Mouse (Mus musculus) kidney, adult 2 months (tissue): ENCODE results near the gene Ttll11. TPM values are rescaled to one million over a fixed set of nuclear protein-coding genes. Genes with fewer than 3 reads are reported as not detected.

Experiments used
- DNase-seq: peaks from one replicate; pipeline ENCODE4 v3.0.0; 2021
- H3K27ac ChIP-seq: fragments of 200-500 bp; 2 replicates; pipeline ENCODE4 v1.5.1; 2012; ENCODE audit warnings: low read depth, low read length, control low read depth, inconsistent platforms; ENCODE audit not compliant: insufficient read depth
- H3K27me3 ChIP-seq: fragments of 200-500 bp; replicated peaks from 2 replicates; pipeline ENCODE4 v1.6.1; 2012; ENCODE audit warnings: mild to moderate bottlenecking, moderate library complexity, low read length, inconsistent platforms; ENCODE audit not compliant: control insufficient read depth, insufficient read depth
- H3K36me3 ChIP-seq: fragments of 200-500 bp; 2 replicates; pipeline ENCODE4 v1.6.1; 2012; ENCODE audit warnings: mild to moderate bottlenecking, moderate library complexity, low read length, inconsistent platforms; ENCODE audit not compliant: control insufficient read depth, insufficient read depth
- H3K4me1 ChIP-seq: fragments of 200-500 bp; 2 replicates; pipeline ENCODE4 v1.6.1; 2011; ENCODE audit warnings: low read length; ENCODE audit not compliant: control insufficient read depth, insufficient read depth
- H3K4me3 ChIP-seq: fragments of 200-500 bp; 2 replicates; pipeline ENCODE4 v1.5.1; 2011; ENCODE audit warnings: mild to moderate bottlenecking, low read depth, low read length, control low read depth; ENCODE audit not compliant: insufficient read depth
- CTCF ChIP-seq: fragments of 200-500 bp; conservative IDR thresholded peaks from 2 replicates; pipeline ENCODE4 v1.5.1; 2011; ENCODE audit warnings: low read depth, mild to moderate bottlenecking, control low read depth, low read length, moderate library complexity, mixed read lengths; ENCODE audit not compliant: insufficient read depth, insufficient read length
- POLR2A ChIP-seq: fragments of 200-500 bp; IDR thresholded peaks from one replicate; pipeline ENCODE4 v1.6.1; 2011; ENCODE audit warnings: low read depth, low read length, control low read depth
- WGBS: fragments of 180-500 bp; shearing (Covaris S2); methylation state at CpG from one replicate; pipeline ENCODE4 v1.1.7; 2018; 5-methylcytosine and 5-hydroxymethylcytosine counted together
- polyA plus RNA-seq: library from polyadenylated mRNA; depleted of rRNA; stranded (reverse); fragments of >200 nt; gene quantifications from 2 replicates; pipeline ENCODE4 v1.2.3, GENCODE M21; 2012

Ttll11 gene
- polyA plus RNA-seq, 1 experiment = 0.41 TPM

DNA sequence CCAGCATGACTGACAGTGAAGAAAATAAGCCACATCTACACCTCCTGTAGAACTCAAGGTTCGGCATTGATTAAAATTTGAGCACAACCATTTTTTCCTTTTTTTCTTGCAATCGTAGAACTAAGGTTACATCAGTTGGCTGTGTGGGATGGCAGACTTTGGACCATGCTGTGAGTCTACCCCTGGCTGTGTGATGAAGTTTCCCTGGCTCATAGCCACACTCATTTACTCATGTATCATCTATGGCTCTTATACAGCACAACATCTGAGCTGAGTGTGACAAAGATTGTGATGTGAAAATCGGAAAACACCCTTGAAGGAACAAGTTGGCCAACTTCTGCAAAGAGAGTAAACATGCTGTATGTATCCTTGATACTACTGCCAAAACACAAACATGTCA lies 56.8 kb downstream of the Ttll11 start:
- 84% methylated on average over 3 of the region's 3 CpGs for WGBS
- no peaks in the 10 kb centered on the region for H3K4me1 ChIP-seq
- no peaks in the 10 kb centered on the region for H3K36me3 ChIP-seq
- H3K4me3 ChIP-seq = no peak overlapping the region
- H3K27me3 ChIP-seq = no peaks in the 10 kb centered on the region
- TF ChIP-seq CTCF = no peak
- TF ChIP-seq POLR2A = no peak
- H3K27ac ChIP-seq = no peak overlapping the region
- no peak for DNase-seq

DNA sequence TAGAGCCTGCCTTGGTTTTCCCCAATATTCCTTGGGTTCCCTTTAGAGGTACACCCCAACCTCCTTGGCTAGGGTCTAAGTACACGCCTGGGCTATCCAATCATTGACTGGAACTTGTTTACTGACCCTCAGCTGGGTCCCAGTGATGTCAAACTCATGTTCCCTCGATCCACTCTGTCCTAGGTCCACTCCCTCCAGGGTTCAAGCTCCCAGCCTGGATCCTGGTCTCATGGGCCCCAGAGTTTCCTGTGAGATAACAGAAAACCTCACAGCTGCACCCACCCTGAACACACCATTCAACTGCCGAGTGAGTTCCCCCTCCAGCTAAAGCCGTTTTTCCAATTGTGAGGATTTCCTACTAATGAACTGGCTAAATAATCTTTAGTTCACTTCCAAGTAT lies 67.6 kb downstream of the Ttll11 start:
- no peak for TF ChIP-seq POLR2A
- no peak for TF ChIP-seq CTCF
- no peaks in the 10 kb centered on the region for H3K36me3 ChIP-seq
- H3K4me3 ChIP-seq = no peak overlapping the region
- no peak overlapping the region for H3K27ac ChIP-seq
- no peak for DNase-seq
- H3K4me1 ChIP-seq = no peaks in the 10 kb centered on the region
- H3K27me3 ChIP-seq = no peaks in the 10 kb centered on the region
- WGBS = 73% methylated on average over 4 of the region's 4 CpGs

- Histone ChIP-seq H3K4me1 (no peaks in the 10 kb centered on the region), H3K27ac (no peak overlapping the region), H3K4me3 (no peak overlapping the region), H3K36me3 (no peaks in the 10 kb centered on the region), H3K27me3 (no peaks in the 10 kb centered on the region)
- TF ChIP-seq CTCF (no peak), POLR2A (no peak)
- no peak for DNase-seq
- 84% methylated on average over 1 of the region's 1 CpGs for WGBS
Measured at GRCm38 (mm10) chr2:35911675-35912074, 68.0 kb downstream of the Ttll11 start.

- no peaks in the 10 kb centered on the region for H3K36me3 ChIP-seq
- no peak for DNase-seq
- H3K4me3 ChIP-seq = no peak overlapping the region
- no peaks in the 10 kb centered on the region for H3K4me1 ChIP-seq
- H3K27ac ChIP-seq = no peak overlapping the region
- no peaks in the 10 kb centered on the region for H3K27me3 ChIP-seq
- WGBS = 70% methylated on average over 9 of the region's 9 CpGs
- TF ChIP-seq CTCF (no peak), POLR2A (no peak)
Measured at GRCm38 (mm10) chr2:35910740-35911139, 69.0 kb downstream of the Ttll11 start.

DNA sequence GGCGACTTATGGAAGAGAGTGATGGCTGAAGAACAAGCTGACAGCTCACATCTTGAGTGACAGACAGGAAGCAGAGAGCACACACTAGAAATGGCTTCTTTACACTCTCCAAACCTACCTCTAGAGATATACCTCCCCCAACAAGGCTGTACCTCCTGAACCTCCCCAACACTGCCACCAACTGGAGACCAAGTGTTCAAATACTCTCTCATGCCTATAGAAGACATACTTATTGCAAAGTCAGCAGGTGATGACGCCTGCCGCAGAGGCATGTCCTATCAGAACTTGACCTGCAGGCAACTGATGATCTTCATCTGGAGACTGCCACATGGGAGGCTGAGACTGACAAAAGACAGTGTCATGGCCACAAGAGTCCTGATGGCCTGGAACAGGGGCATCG lies 70.4 kb downstream of the Ttll11 start:
- H3K4me1 ChIP-seq = no peaks in the 10 kb centered on the region
- no peaks in the 10 kb centered on the region for H3K36me3 ChIP-seq
- 94% methylated on average over 4 of the region's 4 CpGs for WGBS
- DNase-seq = no peak
- TF ChIP-seq POLR2A (no peak), CTCF (no peak)
- no peak overlapping the region for H3K4me3 ChIP-seq
- no peaks in the 10 kb centered on the region for H3K27me3 ChIP-seq
- H3K27ac ChIP-seq = no peak overlapping the region

DNA sequence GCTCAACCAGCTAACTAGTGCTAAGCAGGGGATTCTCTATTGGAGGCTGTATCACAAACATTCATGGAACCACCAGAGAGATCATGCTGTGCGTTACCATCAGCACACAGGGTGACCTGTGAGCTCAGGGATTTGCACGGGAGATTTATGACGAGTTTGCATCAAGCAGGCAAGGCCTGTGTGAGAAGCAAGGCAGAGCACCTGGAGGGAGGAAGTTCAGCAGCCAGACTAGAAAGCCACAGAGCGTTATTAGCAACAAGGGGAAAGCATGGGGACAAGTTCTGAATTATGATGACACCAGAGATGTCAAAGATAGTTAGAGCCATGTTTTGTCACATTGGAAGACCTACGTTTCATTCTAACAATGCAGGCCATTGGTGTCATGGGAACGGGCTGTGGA lies 72.1 kb downstream of the Ttll11 start:
- 80% methylated on average over 6 of the region's 6 CpGs for WGBS
- no peaks in the 10 kb centered on the region for H3K4me1 ChIP-seq
- no peak for DNase-seq
- no peaks in the 10 kb centered on the region for H3K27me3 ChIP-seq
- H3K4me3 ChIP-seq = no peak overlapping the region
- TF ChIP-seq POLR2A = no peak
- no peak for TF ChIP-seq CTCF
- H3K27ac ChIP-seq = no peak overlapping the region
- H3K36me3 ChIP-seq = no peaks in the 10 kb centered on the region

- Histone ChIP-seq H3K36me3 (no peaks in the 10 kb centered on the region), H3K4me1 (no peaks in the 10 kb centered on the region), H3K27ac (no peak overlapping the region), H3K4me3 (no peak overlapping the region), H3K27me3 (no peaks in the 10 kb centered on the region)
- 6% methylated on average over 11 of the region's 11 CpGs for WGBS
- peak; percentile 79 for DNase-seq
- TF ChIP-seq CTCF = peak; percentile 64
- TF ChIP-seq POLR2A = no peak
Measured at GRCm38 (mm10) chr2:35906174-35906798, 73.4 kb downstream of the Ttll11 start.

DNA sequence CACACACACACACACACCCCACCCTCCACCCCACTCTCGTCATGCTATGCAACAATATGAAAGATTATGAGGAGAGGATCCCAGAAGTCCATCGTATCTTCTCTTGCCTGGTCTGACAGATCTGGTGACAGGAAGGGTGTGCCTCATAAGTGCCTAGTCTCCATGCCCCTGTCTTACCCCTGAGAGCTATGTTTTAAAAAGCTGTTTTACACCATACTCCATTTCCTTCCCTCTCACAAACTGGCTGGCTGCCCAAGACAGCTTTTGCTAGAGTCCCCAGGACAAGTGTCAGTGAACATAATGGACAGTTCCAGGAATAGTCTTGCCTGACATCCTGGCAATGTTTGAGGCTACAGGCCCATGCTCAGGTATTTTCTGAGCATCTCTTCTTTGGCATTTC lies 78.9 kb downstream of the Ttll11 start:
- H3K27me3 ChIP-seq = no peaks in the 10 kb centered on the region
- peak; percentile 71 for DNase-seq
- no peak overlapping the region for H3K4me3 ChIP-seq
- no peaks in the 10 kb centered on the region for H3K4me1 ChIP-seq
- no peaks in the 10 kb centered on the region for H3K36me3 ChIP-seq
- TF ChIP-seq CTCF = no peak
- no peak for TF ChIP-seq POLR2A
- WGBS = 71% methylated on average over 2 of the region's 2 CpGs
- no peak overlapping the region for H3K27ac ChIP-seq
